Mouse (Mus musculus): Measurements from ENCODE around the gene Lca5. TPM values are rescaled to one million over a fixed set of nuclear protein-coding genes. Genes with fewer than 3 reads are reported as not detected.
A peak's percentile ranks its signal among the peaks of the same experiment; 100 is the strongest.

Gene Lca5
- polyA plus RNA-seq (2012; ENCODE audit: insufficient read depth, insufficient read length, missing spikeins) = 6.2 and 8.2 TPM in 2 replicates

GRCm38 (mm10) chr9:83440392-83441357 is at the start of gene Lca5:
Gene Lca5 (minus strand): TSS chr9:83441127.
- peak within 1 kb of the TSS; percentile 94 for H3K4me3 ChIP-seq (ENCODE audit: insufficient read depth, low read length)
- peaks cover 3% of the 10 kb centered on the region for H3K4me1 ChIP-seq (ENCODE audit: control insufficient read depth, insufficient read depth, low read length)
- no peak for TF ChIP-seq CTCF (IDR thresholded peaks at IDR 0.05; ENCODE audit: low read depth, low read length)
- TF ChIP-seq POLR2A (IDR thresholded peaks at IDR 0.05; ENCODE audit: borderline replicate concordance, low read depth, low read length) = no peak
- H3K27ac ChIP-seq (ENCODE audit: insufficient read depth, low read depth, low read length) = peak within 1 kb of the TSS; percentile 71

- H3K4me1 ChIP-seq (ENCODE audit: control insufficient read depth, insufficient read depth, low read length) = peaks cover 3% of the 10 kb centered on the region; the same call in 1 of the 2 replicates
- TF ChIP-seq CTCF (IDR thresholded peaks at IDR 0.05; ENCODE audit: low read depth, low read length) (no peak), POLR2A (IDR thresholded peaks at IDR 0.05; ENCODE audit: borderline replicate concordance, low read depth, low read length) (no peak)
- no peak overlapping the region for H3K4me3 ChIP-seq (ENCODE audit: insufficient read depth, low read length)
These were observed 47.7 kb upstream of the Lca5 start for GRCm38 (mm10) chr9:83488491-83489210.

GRCm38 (mm10) chr9:83487771-83488470 is 47.0 kb upstream of the Lca5 start:
- H3K27ac ChIP-seq (ENCODE audit: insufficient read depth, low read depth, low read length) = no peak overlapping the region
- TF ChIP-seq POLR2A (IDR thresholded peaks at IDR 0.05; ENCODE audit: borderline replicate concordance, low read depth, low read length) (no peak), CTCF (IDR thresholded peaks at IDR 0.05; ENCODE audit: low read depth, low read length) (no peak)
- peaks cover 3% of the 10 kb centered on the region; the same call in 1 of the 2 replicates for H3K4me1 ChIP-seq (ENCODE audit: control insufficient read depth, insufficient read depth, low read length)
- no peak overlapping the region for H3K4me3 ChIP-seq (ENCODE audit: insufficient read depth, low read length)

More at GRCm38 (mm10) chr9:83488491-83489210, 47.7 kb upstream of the Lca5 start:
- no peak overlapping the region for H3K27ac ChIP-seq (ENCODE audit: insufficient read depth, low read depth, low read length)

- Histone ChIP-seq H3K27ac (ENCODE audit: insufficient read depth, low read depth, low read length) (no peak overlapping the region), H3K4me3 (ENCODE audit: insufficient read depth, low read length) (no peak overlapping the region), H3K4me1 (ENCODE audit: control insufficient read depth, insufficient read depth, low read length) (peaks cover 3% of the 10 kb centered on the region; the same call in 1 of the 2 replicates)
- TF ChIP-seq CTCF (IDR thresholded peaks at IDR 0.05; ENCODE audit: low read depth, low read length) = no peak
- no peak for TF ChIP-seq POLR2A (IDR thresholded peaks at IDR 0.05; ENCODE audit: borderline replicate concordance, low read depth, low read length)
These were observed 45.0 kb upstream of the Lca5 start for GRCm38 (mm10) chr9:83485966-83486365.

- TF ChIP-seq POLR2A (IDR thresholded peaks at IDR 0.05; ENCODE audit: borderline replicate concordance, low read depth, low read length) = no peak
- TF ChIP-seq CTCF (IDR thresholded peaks at IDR 0.05; ENCODE audit: low read depth, low read length) = no peak
- peaks cover 3% of the 10 kb centered on the region; the same call in 1 of the 2 replicates for H3K4me1 ChIP-seq (ENCODE audit: control insufficient read depth, insufficient read depth, low read length)
- H3K27ac ChIP-seq (ENCODE audit: insufficient read depth, low read depth, low read length) = no peak overlapping the region
- no peak overlapping the region for H3K4me3 ChIP-seq (ENCODE audit: insufficient read depth, low read length)
These were observed 44.4 kb upstream of the Lca5 start for GRCm38 (mm10) chr9:83485357-83485756.

GRCm38 (mm10) chr9:83483419-83483818 is 42.5 kb upstream of the Lca5 start:
- TF ChIP-seq CTCF (IDR thresholded peaks at IDR 0.05; ENCODE audit: low read depth, low read length) = no peak
- no peak for TF ChIP-seq POLR2A (IDR thresholded peaks at IDR 0.05; ENCODE audit: borderline replicate concordance, low read depth, low read length)
- H3K4me1 ChIP-seq (ENCODE audit: control insufficient read depth, insufficient read depth, low read length) = peaks cover 3% of the 10 kb centered on the region; the same call in 1 of the 2 replicates
- no peak overlapping the region for H3K4me3 ChIP-seq (ENCODE audit: insufficient read depth, low read length)
- H3K27ac ChIP-seq (ENCODE audit: insufficient read depth, low read depth, low read length) = no peak overlapping the region

GRCm38 (mm10) chr9:83482176-83482949 is 41.4 kb upstream of the Lca5 start:
- Histone ChIP-seq H3K27ac (ENCODE audit: insufficient read depth, low read depth, low read length) (no peak overlapping the region), H3K4me3 (ENCODE audit: insufficient read depth, low read length) (no peak overlapping the region), H3K4me1 (ENCODE audit: control insufficient read depth, insufficient read depth, low read length) (peaks cover 3% of the 10 kb centered on the region; the same call in 1 of the 2 replicates)
- TF ChIP-seq CTCF (IDR thresholded peaks at IDR 0.05; ENCODE audit: low read depth, low read length) (no peak), POLR2A (IDR thresholded peaks at IDR 0.05; ENCODE audit: borderline replicate concordance, low read depth, low read length) (no peak)

GRCm38 (mm10) chr9:83469871-83470270 is 28.9 kb upstream of the Lca5 start:
- no peaks in the 10 kb centered on the region for H3K4me1 ChIP-seq (ENCODE audit: control insufficient read depth, insufficient read depth, low read length)
- no peak for TF ChIP-seq POLR2A (IDR thresholded peaks at IDR 0.05; ENCODE audit: borderline replicate concordance, low read depth, low read length)
- no peak for TF ChIP-seq CTCF (IDR thresholded peaks at IDR 0.05; ENCODE audit: low read depth, low read length)
- no peak overlapping the region for H3K27ac ChIP-seq (ENCODE audit: insufficient read depth, low read depth, low read length)
- H3K4me3 ChIP-seq (ENCODE audit: insufficient read depth, low read length) = no peak overlapping the region

Measured in bone marrow macrophage, adult 2 months (primary cell).